Mouse (Mus musculus): ENCODE measurements around the gene Uqcrq. TPM values are rescaled to one million over a fixed set of nuclear protein-coding genes. Genes with fewer than 3 reads are reported as not detected.

Gene Uqcrq
- polyA plus RNA-seq, 1 experiment from 2014 or later, result 1,424 TPM

DNA sequence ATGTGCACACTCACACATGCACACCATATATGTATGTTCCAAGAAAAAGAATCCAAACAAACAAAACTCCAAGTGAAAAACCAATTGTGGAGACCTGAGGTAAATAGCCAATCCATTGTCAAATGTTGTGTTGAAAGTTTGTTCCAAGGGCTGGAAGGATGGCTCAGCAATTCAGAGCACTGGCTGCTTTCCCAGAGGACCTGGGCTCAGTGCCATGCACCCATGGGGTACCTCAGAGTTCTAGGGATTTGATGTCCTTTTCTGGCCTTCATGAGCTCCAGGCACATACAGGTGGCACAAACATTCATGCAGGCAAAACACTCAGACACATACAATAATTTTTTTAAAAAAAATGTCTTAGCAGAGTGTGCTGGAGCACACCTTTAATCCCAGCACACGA lies 17.9 kb upstream of the Uqcrq start:
- H3K9me3 ChIP-seq (ENCODE audit: control insufficient read depth, low read length), result no peaks in the 10 kb centered on the region
- 72% methylated on average over 1 of the region's 1 CpGs for WGBS
- peaks cover 3 to 4% of the 10 kb centered on the region in 2 experiments; a peak in 2 of 4 replicates for H3K4me1 ChIP-seq (ENCODE audit: control insufficient read depth in 2 of 2, insufficient read depth in 2 of 2, low read length in 2 of 2)
- H3K27ac ChIP-seq (replicated peaks in 1 of 2; ENCODE audit: control insufficient read depth in 1 of 2, insufficient read depth in 1 of 2, low read depth in 2 of 2, low read length in 2 of 2), result no peak overlapping the region
- no peak overlapping the region for H3K9ac ChIP-seq (ENCODE audit: low read length)
- H3K36me3 ChIP-seq (ENCODE audit: control insufficient read depth, insufficient read depth, low read length), result no peaks in the 10 kb centered on the region
- H3K4me2 ChIP-seq (ENCODE audit: low read length), result no peak overlapping the region
- ATAC-seq (ENCODE audit: insufficient number of reproducible peaks, insufficient read depth, low FRiP score, low read depth), result no peak
- H3K27me3 ChIP-seq (ENCODE audit: control insufficient read depth, insufficient read depth, low read length), result no peaks in the 10 kb centered on the region
- H3K4me3 ChIP-seq (ENCODE audit: control insufficient read depth in 1 of 2, insufficient read depth in 1 of 2, low read depth in 1 of 2, low read length in 2 of 2), result no peak overlapping the region

DNA sequence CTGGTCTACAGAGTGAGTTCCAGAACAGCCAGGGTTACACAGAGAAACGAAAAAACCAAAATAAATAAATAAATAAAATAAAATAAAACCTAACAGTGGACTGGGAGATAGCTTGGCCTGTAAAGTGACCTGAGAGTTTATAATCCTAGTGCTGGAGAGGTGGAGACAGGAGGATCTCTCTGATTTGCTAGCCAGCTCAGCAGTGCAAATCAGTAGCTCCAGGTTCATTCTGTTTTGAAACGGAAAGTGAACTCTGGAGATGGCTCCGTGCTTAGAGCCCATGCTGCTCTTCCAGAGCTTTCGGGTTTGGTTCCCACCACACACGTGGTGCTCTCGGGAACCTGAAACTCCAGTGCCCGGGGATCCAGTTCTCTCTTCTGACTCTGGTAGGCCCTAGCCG lies 17.4 kb upstream of the Uqcrq start:
- 83% methylated on average over 8 of the region's 8 CpGs for WGBS
- Histone ChIP-seq H3K27me3 (ENCODE audit: control insufficient read depth, insufficient read depth, low read length) (no peaks in the 10 kb centered on the region), H3K9ac (ENCODE audit: low read length) (no peak overlapping the region), H3K27ac (replicated peaks in 1 of 2; ENCODE audit: control insufficient read depth in 1 of 2, insufficient read depth in 1 of 2, low read depth in 2 of 2, low read length in 2 of 2) (no peak overlapping the region), H3K4me2 (ENCODE audit: low read length) (no peak overlapping the region), H3K4me1 (ENCODE audit: control insufficient read depth in 2 of 2, insufficient read depth in 2 of 2, low read length in 2 of 2) (peaks cover 3 to 4% of the 10 kb centered on the region in 2 experiments; a peak in 2 of 4 replicates), H3K36me3 (ENCODE audit: control insufficient read depth, insufficient read depth, low read length) (no peaks in the 10 kb centered on the region), H3K9me3 (ENCODE audit: control insufficient read depth, low read length) (no peaks in the 10 kb centered on the region), H3K4me3 (ENCODE audit: control insufficient read depth in 1 of 2, insufficient read depth in 1 of 2, low read depth in 1 of 2, low read length in 2 of 2) (no peak overlapping the region)
- no peak for ATAC-seq (ENCODE audit: insufficient number of reproducible peaks, insufficient read depth, low FRiP score, low read depth)

DNA sequence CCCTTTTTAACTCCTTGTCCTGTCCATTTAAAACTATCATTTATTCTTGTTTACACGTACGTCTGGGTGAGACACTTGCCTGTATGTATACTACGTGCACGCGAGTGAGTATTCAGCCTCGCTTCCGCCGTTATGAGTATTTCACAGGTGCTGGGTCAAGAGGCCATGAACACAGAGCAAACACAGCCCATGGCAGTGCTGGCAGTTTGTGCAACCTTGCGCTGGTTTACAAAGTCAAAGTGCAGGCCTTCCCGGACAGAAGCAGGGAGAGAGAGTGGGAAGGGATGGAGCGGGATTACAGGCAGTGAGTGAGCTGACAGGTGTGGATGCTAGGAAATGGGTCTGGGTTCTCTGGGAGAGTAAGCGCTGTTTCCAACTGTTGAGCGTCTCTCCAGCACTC lies 15.6 kb upstream of the Uqcrq start:
- Histone ChIP-seq H3K4me2 (ENCODE audit: low read length) (no peak overlapping the region), H3K36me3 (ENCODE audit: control insufficient read depth, insufficient read depth, low read length) (no peaks in the 10 kb centered on the region), H3K9me3 (ENCODE audit: control insufficient read depth, low read length) (no peaks in the 10 kb centered on the region), H3K4me1 (ENCODE audit: control insufficient read depth in 2 of 2, insufficient read depth in 2 of 2, low read length in 2 of 2) (peaks cover 8 to 12% of the 10 kb centered on the region in 2 experiments; a peak in 3 of 4 replicates), H3K4me3 (ENCODE audit: control insufficient read depth in 1 of 2, insufficient read depth in 1 of 2, low read depth in 1 of 2, low read length in 2 of 2) (no peak overlapping the region), H3K27ac (replicated peaks in 1 of 2; ENCODE audit: control insufficient read depth in 1 of 2, insufficient read depth in 1 of 2, low read depth in 2 of 2, low read length in 2 of 2) (no peak overlapping the region), H3K9ac (ENCODE audit: low read length) (no peak overlapping the region), H3K27me3 (ENCODE audit: control insufficient read depth, insufficient read depth, low read length) (no peaks in the 10 kb centered on the region)
- WGBS, result 90% methylated on average over 13 of the region's 13 CpGs
- ATAC-seq (ENCODE audit: insufficient number of reproducible peaks, insufficient read depth, low FRiP score, low read depth), result no peak

DNA sequence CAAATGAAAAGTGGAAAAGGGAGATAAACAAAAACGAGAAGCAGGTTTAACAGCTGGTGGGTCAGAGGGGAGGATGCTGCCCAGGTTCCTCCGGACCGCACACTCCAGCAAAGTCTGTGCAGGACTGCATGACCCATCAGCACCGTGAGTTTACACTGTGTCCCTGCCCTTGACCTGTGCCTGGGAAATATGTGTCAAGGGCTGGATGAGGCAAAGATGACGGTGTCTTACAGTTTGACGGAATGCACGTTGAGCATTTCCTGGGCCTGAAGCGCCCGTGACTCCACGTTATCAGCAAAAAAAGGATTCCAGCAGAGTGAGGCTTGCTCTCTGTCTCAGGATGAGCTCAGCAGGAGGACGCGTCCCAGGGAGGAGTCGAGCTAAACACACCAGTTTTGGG lies 14.9 kb upstream of the Uqcrq start:
- no peak overlapping the region for H3K4me2 ChIP-seq (ENCODE audit: low read length)

DNA sequence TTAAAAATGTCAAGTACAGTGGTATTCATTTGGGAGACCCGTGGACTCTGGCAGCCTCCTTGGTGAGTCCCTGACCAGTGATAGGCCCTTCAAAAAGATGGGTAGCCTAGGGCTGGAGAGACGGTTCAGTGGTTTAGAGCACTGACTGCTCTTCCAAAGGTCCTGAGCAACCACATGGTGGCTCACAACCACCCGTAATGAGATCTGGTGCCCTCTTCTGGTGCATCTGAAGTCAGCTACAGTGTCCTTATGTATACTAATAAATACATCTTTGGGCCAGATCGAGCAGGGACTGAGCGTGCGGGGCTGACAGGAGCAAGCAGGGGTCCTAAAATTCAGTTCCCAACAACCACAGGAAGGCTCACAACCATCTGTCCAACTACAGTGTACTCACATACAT lies 13.2 kb upstream of the Uqcrq start:
- ATAC-seq (ENCODE audit: insufficient number of reproducible peaks, insufficient read depth, low FRiP score, low read depth), result no peak
- H3K36me3 ChIP-seq (ENCODE audit: control insufficient read depth, insufficient read depth, low read length), result no peaks in the 10 kb centered on the region
- WGBS, result 36% methylated on average over 6 of the region's 6 CpGs
- H3K27ac ChIP-seq (replicated peaks in 1 of 2; ENCODE audit: control insufficient read depth in 1 of 2, insufficient read depth in 1 of 2, low read depth in 2 of 2, low read length in 2 of 2), result no peak overlapping the region
- no peak overlapping the region for H3K4me3 ChIP-seq (ENCODE audit: control insufficient read depth in 1 of 2, insufficient read depth in 1 of 2, low read depth in 1 of 2, low read length in 2 of 2)
- no peaks in the 10 kb centered on the region for H3K27me3 ChIP-seq (ENCODE audit: control insufficient read depth, insufficient read depth, low read length)
- no peak overlapping the region for H3K9ac ChIP-seq (ENCODE audit: low read length)
- no peaks in the 10 kb centered on the region for H3K9me3 ChIP-seq (ENCODE audit: control insufficient read depth, low read length)
- H3K4me1 ChIP-seq (ENCODE audit: control insufficient read depth in 2 of 2, insufficient read depth in 2 of 2, low read length in 2 of 2), result peaks cover 5 to 12% of the 10 kb centered on the region in 2 experiments; a peak in 3 of 4 replicates
- H3K4me2 ChIP-seq (ENCODE audit: low read length), result no peak overlapping the region

More for the DNA sequence above, 14.9 kb upstream of the Uqcrq start:
- peaks cover 7 to 12% of the 10 kb centered on the region in 2 experiments; a peak in 3 of 4 replicates for H3K4me1 ChIP-seq (ENCODE audit: control insufficient read depth in 2 of 2, insufficient read depth in 2 of 2, low read length in 2 of 2)
- no peak overlapping the region for H3K27ac ChIP-seq (replicated peaks in 1 of 2; ENCODE audit: control insufficient read depth in 1 of 2, insufficient read depth in 1 of 2, low read depth in 2 of 2, low read length in 2 of 2)
- H3K36me3 ChIP-seq (ENCODE audit: control insufficient read depth, insufficient read depth, low read length), result no peaks in the 10 kb centered on the region
- no peaks in the 10 kb centered on the region for H3K9me3 ChIP-seq (ENCODE audit: control insufficient read depth, low read length)
- ATAC-seq (ENCODE audit: insufficient number of reproducible peaks, insufficient read depth, low FRiP score, low read depth), result no peak
- H3K4me3 ChIP-seq (ENCODE audit: control insufficient read depth in 1 of 2, insufficient read depth in 1 of 2, low read depth in 1 of 2, low read length in 2 of 2), result no peak overlapping the region
- no peaks in the 10 kb centered on the region for H3K27me3 ChIP-seq (ENCODE audit: control insufficient read depth, insufficient read depth, low read length)
- H3K9ac ChIP-seq (ENCODE audit: low read length), result no peak overlapping the region
- WGBS, result 30% methylated on average over 13 of the region's 13 CpGs

- H3K9me3 ChIP-seq (ENCODE audit: control insufficient read depth, low read length), result no peaks in the 10 kb centered on the region
- peaks cover 4 to 12% of the 10 kb centered on the region in 2 experiments; a peak in 3 of 4 replicates for H3K4me1 ChIP-seq (ENCODE audit: control insufficient read depth in 2 of 2, insufficient read depth in 2 of 2, low read length in 2 of 2)
- peak overlapping the region; percentile 87 to 88 for H3K27ac ChIP-seq (replicated peaks in 1 of 2; ENCODE audit: control insufficient read depth in 1 of 2, insufficient read depth in 1 of 2, low read depth in 2 of 2, low read length in 2 of 2)
- no peak overlapping the region for H3K4me3 ChIP-seq (ENCODE audit: control insufficient read depth in 1 of 2, insufficient read depth in 1 of 2, low read depth in 1 of 2, low read length in 2 of 2)
- peak overlapping the region; percentile 59 for H3K9ac ChIP-seq (ENCODE audit: low read length)
- H3K27me3 ChIP-seq (ENCODE audit: control insufficient read depth, insufficient read depth, low read length), result no peaks in the 10 kb centered on the region
- WGBS, result 2% methylated on average over 12 of the region's 12 CpGs
- H3K4me2 ChIP-seq (ENCODE audit: low read length), result peak overlapping the region; percentile 47
- H3K36me3 ChIP-seq (ENCODE audit: control insufficient read depth, insufficient read depth, low read length), result no peaks in the 10 kb centered on the region
- ATAC-seq (ENCODE audit: insufficient number of reproducible peaks, insufficient read depth, low FRiP score, low read depth), result 0 out of 2 replicates have a peak, but pooled peaks have one; percentile 37
These were observed 11.3 kb upstream of the Uqcrq start for GRCm38 (mm10) chr11:53441921-53442320.

GRCm38 (mm10) chr11:53436338-53436737 lies 5.7 kb upstream of the Uqcrq start:
- H3K36me3 ChIP-seq (ENCODE audit: control insufficient read depth, insufficient read depth, low read length), result no peaks in the 10 kb centered on the region
- 80% methylated on average over 6 of the region's 6 CpGs for WGBS
- H3K9ac ChIP-seq (ENCODE audit: low read length), result no peak overlapping the region
- no peaks in the 10 kb centered on the region for H3K9me3 ChIP-seq (ENCODE audit: control insufficient read depth, low read length)
- no peaks in the 10 kb centered on the region for H3K27me3 ChIP-seq (ENCODE audit: control insufficient read depth, insufficient read depth, low read length)
- H3K4me2 ChIP-seq (ENCODE audit: low read length), result no peak overlapping the region
- H3K4me3 ChIP-seq (ENCODE audit: control insufficient read depth in 1 of 2, insufficient read depth in 1 of 2, low read depth in 1 of 2, low read length in 2 of 2), result no peak overlapping the region
- no peak overlapping the region for H3K27ac ChIP-seq (replicated peaks in 1 of 2; ENCODE audit: control insufficient read depth in 1 of 2, insufficient read depth in 1 of 2, low read depth in 2 of 2, low read length in 2 of 2)
- H3K4me1 ChIP-seq (ENCODE audit: control insufficient read depth in 2 of 2, insufficient read depth in 2 of 2, low read length in 2 of 2), result peaks cover 2 to 4% of the 10 kb centered on the region in 2 experiments; a peak in 3 of 4 replicates
- ATAC-seq (ENCODE audit: insufficient number of reproducible peaks, insufficient read depth, low FRiP score, low read depth), result no peak

DNA sequence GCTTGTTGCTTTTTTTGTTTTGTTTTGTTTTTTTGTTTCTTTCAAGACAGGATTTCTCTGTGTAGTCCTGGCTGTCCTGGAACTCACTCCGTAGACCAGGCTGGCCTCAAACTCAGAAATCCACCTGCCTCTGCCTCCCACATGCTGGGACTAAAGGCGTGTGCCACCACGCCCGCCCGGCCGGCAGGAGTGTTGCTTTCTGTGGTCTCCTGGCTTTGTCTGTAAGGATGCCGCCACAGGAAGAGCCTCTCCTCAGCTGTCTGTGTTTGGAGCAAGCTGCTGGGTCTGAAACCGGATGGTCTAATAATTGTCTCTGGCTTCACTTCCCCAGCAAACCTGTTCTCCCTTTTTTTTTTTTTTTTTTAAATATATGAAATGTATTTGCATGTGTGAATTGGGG lies 4.9 kb upstream of the Uqcrq start:
- no peaks in the 10 kb centered on the region for H3K27me3 ChIP-seq (ENCODE audit: control insufficient read depth, insufficient read depth, low read length)
- peaks cover 2 to 5% of the 10 kb centered on the region in 2 experiments; a peak in 3 of 4 replicates for H3K4me1 ChIP-seq (ENCODE audit: control insufficient read depth in 2 of 2, insufficient read depth in 2 of 2, low read length in 2 of 2)
- H3K27ac ChIP-seq (replicated peaks in 1 of 2; ENCODE audit: control insufficient read depth in 1 of 2, insufficient read depth in 1 of 2, low read depth in 2 of 2, low read length in 2 of 2), result no peak overlapping the region
- H3K9me3 ChIP-seq (ENCODE audit: control insufficient read depth, low read length), result no peaks in the 10 kb centered on the region
- no peak for ATAC-seq (ENCODE audit: insufficient number of reproducible peaks, insufficient read depth, low FRiP score, low read depth)
- no peak overlapping the region for H3K4me2 ChIP-seq (ENCODE audit: low read length)
- 71% methylated on average over 8 of the region's 8 CpGs for WGBS
- no peak overlapping the region for H3K4me3 ChIP-seq (ENCODE audit: control insufficient read depth in 1 of 2, insufficient read depth in 1 of 2, low read depth in 1 of 2, low read length in 2 of 2)
- H3K36me3 ChIP-seq (ENCODE audit: control insufficient read depth, insufficient read depth, low read length), result no peaks in the 10 kb centered on the region
- H3K9ac ChIP-seq (ENCODE audit: low read length), result no peak overlapping the region
